Mouse (Mus musculus): ENCODE results near the gene Kif13a. TPM values are rescaled to one million over a fixed set of nuclear protein-coding genes. Genes with fewer than 3 reads are reported as not detected.

Kif13a gene
- polyA plus RNA-seq (2012; rRNA removed; ENCODE audit: low replicate concordance): 15.5 and 19.7 TPM in 2 replicates

DNA sequence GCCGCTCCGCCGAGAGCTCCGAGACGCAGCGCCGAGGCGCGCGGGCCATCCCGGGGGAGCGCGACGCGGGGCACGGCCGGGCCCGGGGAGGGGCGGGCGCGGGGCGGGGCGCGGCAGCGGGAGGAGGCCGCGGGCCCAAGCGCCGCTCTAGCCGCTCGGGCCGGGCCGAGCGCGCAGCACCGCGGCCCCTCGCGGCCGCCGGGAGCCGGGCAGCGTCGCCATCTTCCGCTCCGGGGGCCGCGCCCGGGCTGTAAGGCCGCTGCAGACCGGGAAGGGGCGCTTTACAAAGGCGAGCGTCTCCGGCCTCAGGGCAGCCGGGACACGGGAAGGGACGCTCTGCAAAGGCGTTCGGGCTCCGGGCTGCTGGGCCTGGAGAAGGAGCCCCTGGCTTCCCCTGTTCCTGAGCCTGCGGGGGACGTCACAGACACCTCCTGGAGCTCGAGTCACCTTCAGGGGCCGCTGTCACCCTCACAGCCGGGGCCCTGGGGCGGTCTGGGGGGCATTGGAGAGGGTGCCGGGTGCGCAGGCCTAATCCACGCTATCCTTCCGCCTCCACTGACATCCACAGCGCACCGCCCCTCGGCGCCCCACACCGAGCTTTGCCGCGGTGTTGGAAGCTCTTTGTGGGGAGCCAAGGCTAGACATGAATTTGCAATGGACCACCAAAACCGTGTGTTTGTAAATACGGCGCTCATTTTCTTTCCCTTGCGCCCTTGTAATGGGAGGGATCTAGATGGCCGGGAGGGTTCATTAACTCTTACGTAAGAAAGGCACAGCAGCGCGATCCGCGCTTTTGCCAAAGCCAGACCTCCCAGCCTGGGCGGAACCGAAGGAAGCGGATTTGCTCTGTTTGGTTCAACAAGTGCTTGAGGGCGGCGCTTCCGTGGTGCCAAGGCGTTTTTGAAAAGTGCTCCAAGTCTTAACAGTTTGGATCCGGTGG, at the start of gene Kif13a:
Kif13a (minus strand) TSS at position 149 of the 940 bp plus-strand sequence.

DNA sequence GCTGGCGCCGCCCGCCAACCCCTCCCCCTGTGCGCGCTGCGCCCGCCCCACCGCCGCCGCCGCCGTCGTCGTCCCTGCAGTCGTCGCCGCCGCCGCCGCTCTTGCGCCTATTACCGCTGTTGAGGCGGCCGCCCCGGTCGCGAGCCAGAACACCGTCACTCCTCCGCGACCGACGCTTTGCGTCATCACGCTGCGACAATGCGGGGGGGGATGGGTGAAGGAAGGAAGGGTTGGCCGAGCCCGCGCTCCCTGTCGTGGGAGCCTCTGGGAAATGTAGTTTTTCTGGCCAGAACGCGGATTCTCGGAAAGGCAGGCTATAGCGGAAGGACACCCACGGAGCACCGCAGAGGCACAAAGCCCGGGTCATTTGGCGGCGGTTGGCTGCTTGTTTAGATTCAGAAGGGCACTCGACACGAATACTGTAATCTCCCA, 201.8 kb downstream of the Kif13a start, which contains the start of gene Nup153:
Nup153 (minus strand) TSS at position 104 of the 432 bp plus-strand sequence.

Other genes starting within 250 kb of the Kif13a start
- gene Nup153, start 201.9 kb downstream of the Kif13a start, polyA plus RNA-seq (2012; rRNA removed; ENCODE audit: low replicate concordance): 15.0 and 16.1 TPM in 2 replicates
- gene Nhlrc1, start 85.0 kb upstream of the Kif13a start, polyA plus RNA-seq (2012; rRNA removed; ENCODE audit: low replicate concordance): 3.9 and 5.7 TPM in 2 replicates
- 3.2 and 6.5 TPM in 2 replicates for gene Kdm1b, start 113.6 kb upstream of the Kif13a start, polyA plus RNA-seq (2012; rRNA removed; ENCODE audit: low replicate concordance)
- gene Tpmt, start 114.9 kb upstream of the Kif13a start, polyA plus RNA-seq (2012; rRNA removed; ENCODE audit: low replicate concordance): 1.5 and 2.5 TPM in 2 replicates
- gene Dek, start 176.3 kb upstream of the Kif13a start, polyA plus RNA-seq (2012; rRNA removed; ENCODE audit: low replicate concordance): 21.4 and 35.0 TPM in 2 replicates
- 1.2 and 1.7 TPM in 2 replicates for gene Rnf144b, start 192.8 kb upstream of the Kif13a start, polyA plus RNA-seq (2012; rRNA removed; ENCODE audit: low replicate concordance)

All from duodenum, adult 2 months (tissue).